Comparison of ENCODE assay signal across 9 mouse cellular contexts in genomic region chr14:120626223-120626935, GRCm38 (mm10).
DNase-seq lines count a peak whose midpoint lies in the region; ATAC-seq and TF ChIP-seq lines count a peak whose summit lies in the region.
"Had no signal": no experiment of that assay in that cellular context is flagged by ENCODE, and none has a peak within 500 bp of the region (broad histone marks: within the 10 kb centered on the region; RNA-seq: fewer than 3 reads in every experiment).

No protein-coding gene starts in this region.

- no peak overlapping the region for H3K9ac ChIP-seq in kidney, embryonic 14.5 days (ENCODE audit: low read depth, low read length)
- H3K9ac ChIP-seq in hindbrain, embryonic 16.5 days (ENCODE audit: low read depth, low read length), result no peak overlapping the region
- no peak overlapping the region for H3K9ac ChIP-seq in liver, postnatal 0 days (replicated peaks)

- WGBS in kidney, embryonic 14.5 days, result 67% methylated on average over 9 of the region's 9 CpGs
- WGBS in hindbrain, embryonic 16.5 days, result 56% methylated on average over 9 of the region's 9 CpGs
- 76% methylated on average over 9 of the region's 9 CpGs for WGBS in liver, postnatal 0 days (ENCODE audit: insufficient replicate concordance)

- TF ChIP-seq EP300 in liver, postnatal 0 days (IDR thresholded peaks at IDR 0.05; ENCODE audit: low read depth), result no peak

- no peaks in the 10 kb centered on the region for H3K36me3 ChIP-seq in kidney, embryonic 14.5 days (ENCODE audit: control insufficient read depth, insufficient read depth, low read length)
- no peaks in the 10 kb centered on the region for H3K36me3 ChIP-seq in hindbrain, embryonic 16.5 days (ENCODE audit: control insufficient read depth, insufficient read depth, low read length)
- no peaks in the 10 kb centered on the region for H3K36me3 ChIP-seq in liver, postnatal 0 days (replicated peaks; ENCODE audit: insufficient read depth, low read length)

- no peaks in the 10 kb centered on the region for H3K27me3 ChIP-seq in kidney, embryonic 14.5 days (ENCODE audit: control insufficient read depth, insufficient read depth, low read length)
- no peaks in the 10 kb centered on the region for H3K27me3 ChIP-seq in hindbrain, embryonic 16.5 days (replicated peaks; ENCODE audit: control insufficient read depth, insufficient read depth, low read length)
- no peaks in the 10 kb centered on the region for H3K27me3 ChIP-seq in liver, postnatal 0 days (ENCODE audit: insufficient read depth, low read length)

- H3K27ac ChIP-seq in kidney, embryonic 14.5 days (ENCODE audit: low read depth, low read length), result no peak overlapping the region
- H3K27ac ChIP-seq in hindbrain, embryonic 16.5 days (ENCODE audit: low read depth, low read length), result peak overlapping the region; percentile 79
- H3K27ac ChIP-seq in liver, postnatal 0 days (ENCODE audit: low read depth), result no peak overlapping the region

- H3K4me1 ChIP-seq in kidney, embryonic 14.5 days (ENCODE audit: control insufficient read depth, insufficient read depth, low read length), result no peaks in the 10 kb centered on the region
- H3K4me1 ChIP-seq in hindbrain, embryonic 16.5 days (ENCODE audit: control insufficient read depth, insufficient read depth, low read depth, low read length), result peaks cover 8% of the 10 kb centered on the region; the same call in 1 of the 2 replicates
- no peaks in the 10 kb centered on the region for H3K4me1 ChIP-seq in liver, postnatal 0 days (ENCODE audit: insufficient read depth)

- no peaks in the 10 kb centered on the region for H3K9me3 ChIP-seq in kidney, embryonic 14.5 days (ENCODE audit: control insufficient read depth, low read length)
- no peaks in the 10 kb centered on the region for H3K9me3 ChIP-seq in hindbrain, embryonic 16.5 days (ENCODE audit: control insufficient read depth, low read length)
- no peaks in the 10 kb centered on the region for H3K9me3 ChIP-seq in liver, postnatal 0 days (ENCODE audit: low read length)

- no peak overlapping the region for H3K4me2 ChIP-seq in kidney, embryonic 14.5 days (replicated peaks; ENCODE audit: low read depth, low read length)
- H3K4me2 ChIP-seq in hindbrain, embryonic 16.5 days (ENCODE audit: low read length), result no peak overlapping the region
- no peak overlapping the region for H3K4me2 ChIP-seq in liver, postnatal 0 days (ENCODE audit: low read depth, low read length)

- H3K4me3 ChIP-seq in kidney, embryonic 14.5 days (ENCODE audit: low read length), result no peak overlapping the region
- H3K4me3 ChIP-seq in hindbrain, embryonic 16.5 days (ENCODE audit: low read length), result no peak overlapping the region
- H3K4me3 ChIP-seq in liver, postnatal 0 days (ENCODE audit: low read depth, low read length), result no peak overlapping the region

- peak; percentile 17 for DNase-seq in kidney, adult 11 months
- DNase-seq in left cerebral cortex, adult 9 months (ENCODE audit: low spot score in 2 of 2), result peak; percentile 15 to 41
- peak; percentile 64 to 69 for DNase-seq in right cerebral cortex, postnatal 10 days (ENCODE audit: low spot score in 2 of 2)
- DNase-seq in liver, postnatal 0 days, result no peak
- DNase-seq in urinary bladder, adult 18-20 months (ENCODE audit: low spot score in 2 of 2), result no peak
- DNase-seq in yolk sac, embryonic 10.5 days (ENCODE audit: low spot score), result no peak

- TF ChIP-seq CTCF in liver, postnatal 0 days (IDR thresholded peaks at IDR 0.05; ENCODE audit: low read depth), result no peak

- ATAC-seq in kidney, embryonic 14.5 days (ENCODE audit: low FRiP score, low TSS enrichment), result no peak
- ATAC-seq in hindbrain, embryonic 16.5 days, result peak; percentile 90
- no peak for ATAC-seq in liver, postnatal 0 days
- ATAC-seq: CD4-positive, CD25-positive, alpha-beta regulatory T cell, adult 4 months had no signal

Comparison
In these comparisons a context has a peak if more than half of its experiments do, and no peak if none do; other contexts are left out.
1. DNase-seq: peak in kidney, adult 11 months (single experiment), left cerebral cortex, adult 9 months (2 of 2) and right cerebral cortex, postnatal 10 days (2 of 2); none in liver, postnatal 0 days (single experiment), urinary bladder, adult 18-20 months (0 of 2) and yolk sac, embryonic 10.5 days (single experiment).